Comparison of ENCODE assay signal across 22 mouse cellular contexts in genomic region chr19:26843896-26844295, GRCm38 (mm10). TPM values are rescaled to one million over a fixed set of nuclear protein-coding genes. Genes with fewer than 3 reads are reported as not detected.
DNase-seq lines count a peak whose midpoint lies in the region; ATAC-seq and TF ChIP-seq lines count a peak whose summit lies in the region.
"Had no signal": no experiment of that assay in that cellular context is flagged by ENCODE, and none has a peak within 500 bp of the region (broad histone marks: within the 10 kb centered on the region; RNA-seq: fewer than 3 reads in every experiment).

No protein-coding gene starts in this region.

- peaks cover 35% of the 10 kb centered on the region for H3K4me1 ChIP-seq in forebrain, embryonic 10.5 days
- peaks cover 14% of the 10 kb centered on the region for H3K4me1 ChIP-seq in forebrain, postnatal 0 days (ENCODE audit: insufficient read depth)
- peaks cover 24% of the 10 kb centered on the region for H3K4me1 ChIP-seq in forebrain, embryonic 15.5 days
- peaks cover 16% of the 10 kb centered on the region for H3K4me1 ChIP-seq in midbrain, embryonic 11.5 days (ENCODE audit: control insufficient read depth, insufficient read depth, low read length)
- H3K4me1 ChIP-seq in lung, postnatal 0 days (ENCODE audit: insufficient read depth, low read depth, low read length), result no peaks in the 10 kb centered on the region

- no peaks in the 10 kb centered on the region for H3K27me3 ChIP-seq in forebrain, embryonic 10.5 days (ENCODE audit: poor library complexity, severe bottlenecking)
- H3K27me3 ChIP-seq in forebrain, postnatal 0 days (ENCODE audit: insufficient read depth, low read length), result no peaks in the 10 kb centered on the region
- H3K27me3 ChIP-seq in forebrain, embryonic 15.5 days, result no peaks in the 10 kb centered on the region
- no peaks in the 10 kb centered on the region; the same call in 1 of the 2 replicates for H3K27me3 ChIP-seq in midbrain, embryonic 11.5 days (ENCODE audit: control insufficient read depth, insufficient read depth, low read length)
- no peaks in the 10 kb centered on the region for H3K27me3 ChIP-seq in lung, postnatal 0 days (replicated peaks; ENCODE audit: insufficient read depth, low read length)
- H3K27me3 ChIP-seq: heart, embryonic 13.5 days; limb, embryonic 13.5 days had no signal

- no peak for TF ChIP-seq POLR2A in brain, embryonic 14.5 days (IDR thresholded peaks at IDR 0.05; ENCODE audit: borderline replicate concordance, extremely low read depth, insufficient read depth, insufficient read length, poor library complexity, severe bottlenecking)

- TF ChIP-seq EP300 in lung, postnatal 0 days (IDR thresholded peaks at IDR 0.05), result no peak

- no peak for TF ChIP-seq CTCF in forebrain, postnatal 0 days (IDR thresholded peaks at IDR 0.05; ENCODE audit: low read depth)
- TF ChIP-seq CTCF in brain, embryonic 14.5 days (IDR thresholded peaks at IDR 0.05; ENCODE audit: borderline replicate concordance, extremely low read depth, insufficient read depth, insufficient read length), result no peak
- no peak for TF ChIP-seq CTCF in lung, postnatal 0 days (IDR thresholded peaks at IDR 0.05)

- H3K9me3 ChIP-seq in forebrain, embryonic 10.5 days, result 0 out of 2 replicates have a peak, but pooled peaks cover 4% of the 10 kb centered on the region
- H3K9me3 ChIP-seq in forebrain, postnatal 0 days (ENCODE audit: low read length), result no peaks in the 10 kb centered on the region
- H3K9me3 ChIP-seq in forebrain, embryonic 15.5 days, result no peaks in the 10 kb centered on the region
- no peaks in the 10 kb centered on the region for H3K9me3 ChIP-seq in midbrain, embryonic 11.5 days (ENCODE audit: control insufficient read depth, low read length)
- no peaks in the 10 kb centered on the region for H3K9me3 ChIP-seq in lung, postnatal 0 days (ENCODE audit: low read length)
- H3K9me3 ChIP-seq: limb, embryonic 13.5 days had no signal

- H3K36me3 ChIP-seq in forebrain, embryonic 10.5 days (replicated peaks), result no peaks in the 10 kb centered on the region
- no peaks in the 10 kb centered on the region for H3K36me3 ChIP-seq in forebrain, postnatal 0 days (ENCODE audit: insufficient read depth)
- no peaks in the 10 kb centered on the region for H3K36me3 ChIP-seq in forebrain, embryonic 15.5 days
- H3K36me3 ChIP-seq in midbrain, embryonic 11.5 days (ENCODE audit: control insufficient read depth, insufficient read depth, low read length), result no peaks in the 10 kb centered on the region
- H3K36me3 ChIP-seq in lung, postnatal 0 days (ENCODE audit: insufficient read depth, low read length), result no peaks in the 10 kb centered on the region
- H3K36me3 ChIP-seq: heart, embryonic 13.5 days; limb, embryonic 13.5 days had no signal

- H3K4me3 ChIP-seq in forebrain, embryonic 10.5 days, result no peak overlapping the region
- no peak overlapping the region for H3K4me3 ChIP-seq in forebrain, postnatal 0 days (ENCODE audit: low read depth, low read length)
- H3K4me3 ChIP-seq in forebrain, embryonic 15.5 days, result no peak overlapping the region
- H3K4me3 ChIP-seq in midbrain, embryonic 11.5 days (ENCODE audit: low read depth, low read length), result no peak overlapping the region
- no peak overlapping the region for H3K4me3 ChIP-seq in lung, postnatal 0 days (ENCODE audit: low read depth, low read length)
- H3K4me3 ChIP-seq: heart, embryonic 13.5 days; limb, embryonic 13.5 days had no signal

- DNase-seq in forebrain, embryonic 10.5 days (ENCODE audit: extremely low spot score, low spot score), result no peak
- DNase-seq in forebrain, postnatal 0 days, result no peak
- peak; percentile 75 for DNase-seq in brain, embryonic 14.5 days (ENCODE audit: low read depth)
- no peak for DNase-seq in midbrain, embryonic 11.5 days (ENCODE audit: low spot score, missing footprints)
- no peak for DNase-seq in heart, postnatal 36 days
- no peak for DNase-seq in lung, postnatal 0 days (ENCODE audit: low spot score)
- DNase-seq: adrenal gland, postnatal 25 days; gastrocnemius, postnatal 25 days; kidney, adult 2 months; lung, postnatal 4 days; thymus, postnatal 4 days had no signal

- intact Hi-C loops in heart, postnatal 36 days (cut with DNase I), result no loop called here

- H3K9ac ChIP-seq in forebrain, postnatal 0 days, result no peak overlapping the region
- no peak overlapping the region for H3K9ac ChIP-seq in forebrain, embryonic 15.5 days (replicated peaks)
- H3K9ac ChIP-seq in midbrain, embryonic 11.5 days (ENCODE audit: low read length), result no peak overlapping the region
- no peak overlapping the region for H3K9ac ChIP-seq in lung, postnatal 0 days (replicated peaks; ENCODE audit: low read depth)
- H3K9ac ChIP-seq: heart, embryonic 13.5 days; limb, embryonic 13.5 days had no signal

- WGBS in forebrain, embryonic 10.5 days, result 90% methylated on average over 6 of the region's 6 CpGs
- 55% methylated on average over 6 of the region's 6 CpGs for WGBS in forebrain, postnatal 0 days
- 57% methylated on average over 6 of the region's 6 CpGs for WGBS in forebrain, embryonic 15.5 days
- 85% methylated on average over 6 of the region's 6 CpGs for WGBS in midbrain, embryonic 11.5 days
- WGBS in lung, postnatal 0 days, result 87% methylated on average over 6 of the region's 6 CpGs

- ATAC-seq in forebrain, postnatal 0 days, result no peak
- ATAC-seq in forebrain, embryonic 15.5 days (replicated peaks), result no peak
- no peak for ATAC-seq in midbrain, embryonic 11.5 days (ENCODE audit: low FRiP score)
- ATAC-seq in megakaryocyte progenitor cell, adult 5-6 weeks (replicated peaks; ENCODE audit: poor library complexity), result no peak
- no peak for ATAC-seq in lung, postnatal 0 days
- ATAC-seq: activated CD4-positive, CD25-positive, alpha-beta regulatory T cell, adult 4 months had no signal

- peak overlapping the region; percentile 95 for H3K27ac ChIP-seq in forebrain, embryonic 10.5 days
- no peak overlapping the region for H3K27ac ChIP-seq in forebrain, postnatal 0 days (ENCODE audit: low read depth, low read length)
- peak overlapping the region; percentile 99 for H3K27ac ChIP-seq in forebrain, embryonic 15.5 days (replicated peaks)
- peak overlapping the region; percentile 93 for H3K27ac ChIP-seq in midbrain, embryonic 11.5 days (ENCODE audit: low read depth, low read length)
- no peak overlapping the region for H3K27ac ChIP-seq in lung, postnatal 0 days (ENCODE audit: low read length)
- H3K27ac ChIP-seq: heart, embryonic 13.5 days; limb, embryonic 13.5 days had no signal

- no peak overlapping the region for H3K4me2 ChIP-seq in forebrain, postnatal 0 days (ENCODE audit: low read depth)
- H3K4me2 ChIP-seq in forebrain, embryonic 15.5 days (replicated peaks), result no peak overlapping the region
- no peak overlapping the region for H3K4me2 ChIP-seq in midbrain, embryonic 11.5 days
- no peak overlapping the region for H3K4me2 ChIP-seq in lung, postnatal 0 days (replicated peaks; ENCODE audit: low read depth, low read length)
- H3K4me2 ChIP-seq: heart, embryonic 13.5 days; limb, embryonic 13.5 days had no signal

RNA-seq across cellular contexts. Expression of gene Gm815, which starts 41.8 kb away (rescaled TPM):
- polyA plus RNA-seq in forebrain, embryonic 10.5 days (2016; fragmentation: Nextera tagmentation; extraction: Ambion mirVana), result not detected in 2 replicates
- not detected in 2 replicates for total RNA-seq in forebrain, postnatal 0 days (2014; rRNA removed)
- polyA plus RNA-seq in forebrain, postnatal 0 days (2015; fragmentation: Nextera tagmentation; extraction: Ambion mirVana), result not detected in 2 replicates
- not detected in 2 replicates for polyA plus RNA-seq in brain, embryonic 14.5 days (2012; rRNA removed)
- polyA plus RNA-seq in forebrain, embryonic 15.5 days (2015; fragmentation: Nextera tagmentation; extraction: Ambion mirVana), result not detected in 2 replicates
- polyA plus RNA-seq in midbrain, embryonic 11.5 days (2014; fragmentation: Nextera tagmentation; extraction: Ambion mirVana), result not detected in 2 replicates
- total RNA-seq in heart, postnatal 36 days (2021), result not detected
- not detected in 2 replicates for total RNA-seq in megakaryocyte progenitor cell, adult 5-6 weeks (2015)
- total RNA-seq in megakaryocyte progenitor cell, adult 5-6 weeks (2017), result not detected in 2 replicates
- polyA plus RNA-seq in lung, postnatal 0 days (2015; fragmentation: Nextera tagmentation; extraction: Ambion mirVana), result 0.16 TPM in 1 of 2 replicates, not detected in the other
- total RNA-seq: adrenal gland, postnatal 25 days; gastrocnemius, postnatal 25 days; layer of hippocampus, adult 8-10 months; left cerebral cortex, adult 8-10 months had no signal
- polyA plus RNA-seq: activated CD4-positive, CD25-positive, alpha-beta regulatory T cell, adult 4 months; embryonic facial prominence, embryonic 11.5 days; heart, embryonic 13.5 days; kidney, adult 2 months; limb, embryonic 13.5 days; liver, embryonic 16.5 days; spleen, adult 2 months; testis, adult 2 months had no signal

Comparison
In these comparisons a context has a peak if more than half of its experiments do, and no peak if none do; other contexts are left out.
1. H3K27ac ChIP-seq: peak in forebrain, embryonic 10.5 days (single experiment), forebrain, embryonic 15.5 days (single experiment) and midbrain, embryonic 11.5 days (single experiment); none in forebrain, postnatal 0 days (single experiment) and lung, postnatal 0 days (single experiment).